Mouse (Mus musculus): ENCODE measurements around the gene Spaca4.

Gene Spaca4

DNA sequence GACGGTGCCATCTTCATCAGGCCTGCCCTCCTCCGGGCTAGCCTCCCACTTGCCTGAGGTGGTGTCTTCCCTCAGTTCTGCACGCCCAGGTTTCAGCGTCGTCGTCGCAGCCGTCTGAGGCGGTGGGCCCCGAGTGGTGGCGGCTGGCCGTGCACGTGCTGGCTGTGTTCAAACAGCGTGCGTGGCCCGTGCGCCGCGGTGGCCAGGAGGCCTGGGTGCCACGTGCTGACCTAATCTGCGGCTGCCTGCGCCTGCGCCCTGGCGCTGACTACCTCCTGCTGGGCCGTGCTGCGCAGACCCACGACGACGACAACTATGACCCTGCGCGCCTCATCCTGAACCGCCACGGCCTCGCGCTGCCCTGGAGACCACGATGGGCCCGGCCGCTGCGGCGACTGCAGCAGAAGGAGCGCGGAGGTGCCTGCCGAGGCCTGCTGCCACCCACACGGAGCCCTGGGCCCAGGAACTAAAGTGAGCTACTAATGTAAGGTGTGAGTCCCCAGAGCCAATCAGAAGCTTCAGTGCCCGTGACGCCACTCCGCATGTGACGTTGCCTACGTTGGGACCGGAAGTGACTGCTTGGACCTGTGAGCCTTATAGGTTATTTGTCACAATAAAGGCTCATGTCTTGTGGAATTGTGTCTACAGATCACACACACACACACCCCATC is 31.6 kb downstream of the Spaca4 start, which contains the start of gene Sec1:
TSS of gene Sec1 (minus strand) at position 482 of the 671 bp plus-strand sequence.
- no peak for DNase-seq

DNA sequence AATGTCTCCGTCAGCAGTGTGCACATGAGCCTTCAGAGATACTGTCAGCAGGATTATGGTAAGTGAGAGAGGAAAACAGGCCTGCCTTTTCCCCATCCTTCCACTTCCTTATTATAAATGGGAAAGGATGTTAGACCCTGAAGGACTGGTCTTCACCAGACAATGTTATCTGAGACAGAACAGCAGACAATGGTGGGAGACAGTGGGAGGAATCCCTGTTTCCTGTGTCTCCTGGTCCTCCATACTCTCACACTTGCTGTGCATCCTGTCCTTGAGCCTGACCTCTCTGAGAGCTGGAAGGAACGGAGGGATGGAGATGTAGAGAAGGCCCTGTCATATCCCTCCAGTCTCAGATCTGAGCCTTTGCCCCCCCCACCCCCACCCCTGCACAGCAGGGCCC is 33.2 kb downstream of the Spaca4 start:
- no peak for DNase-seq

DNA sequence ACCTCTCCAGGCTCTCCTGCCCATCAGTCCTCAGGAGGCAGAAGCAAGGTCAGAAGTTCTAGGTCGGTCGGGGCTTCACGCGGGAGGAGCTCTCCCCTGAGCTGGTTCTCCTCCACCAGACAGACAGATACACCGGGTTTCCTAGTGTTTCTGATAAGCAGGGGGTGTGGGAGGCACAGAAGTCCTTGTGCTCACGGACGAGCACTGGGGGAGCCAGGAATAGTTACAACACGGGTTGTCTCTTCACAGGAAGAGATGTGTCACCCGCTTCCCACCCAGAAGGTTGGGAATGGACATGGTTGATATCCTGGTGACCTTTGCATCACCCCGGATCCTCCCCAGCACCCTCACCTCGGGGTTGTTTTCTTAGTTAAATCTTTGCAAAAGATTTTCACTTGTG is 35.8 kb downstream of the Spaca4 start:
- DNase-seq = no peak

DNA sequence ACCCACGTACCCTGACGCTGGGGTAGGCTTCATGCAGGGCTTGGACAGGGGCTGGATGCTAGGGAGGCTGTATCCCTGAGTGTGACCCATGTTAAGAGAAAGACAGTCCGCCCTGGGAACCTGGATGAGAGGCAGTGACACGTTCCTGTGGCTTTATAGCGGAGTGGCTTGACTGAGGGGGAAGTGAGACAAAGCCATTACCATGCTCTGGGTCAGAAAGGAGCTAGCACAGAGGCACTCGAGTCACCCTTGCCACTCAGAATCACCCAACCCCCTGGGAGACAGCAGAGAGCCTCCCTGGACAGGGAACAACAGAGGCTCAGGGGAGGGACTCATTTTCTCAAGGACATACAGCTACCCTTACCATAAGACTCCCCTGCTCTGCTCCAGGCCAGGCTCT is 36.5 kb downstream of the Spaca4 start:
- DNase-seq = no peak

DNA sequence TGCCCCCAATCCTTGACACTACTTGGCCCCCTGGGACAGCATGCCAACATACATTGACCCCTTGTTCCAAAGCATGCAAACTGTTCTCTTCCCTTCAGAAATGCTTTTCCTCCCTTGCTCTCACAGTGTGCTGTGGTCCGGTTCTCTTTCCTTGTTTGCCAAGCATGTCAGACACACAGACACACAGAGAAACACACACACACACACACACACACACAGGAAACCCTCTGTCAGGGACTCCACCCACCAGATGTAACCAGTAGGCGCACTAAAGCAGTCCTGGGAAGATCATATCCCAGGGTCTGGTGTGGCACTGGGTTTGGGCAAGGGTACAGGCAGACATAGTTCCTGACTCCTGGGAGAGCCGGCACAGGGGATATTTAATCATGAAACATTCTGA is 38.8 kb downstream of the Spaca4 start:
- no peak for DNase-seq

DNA sequence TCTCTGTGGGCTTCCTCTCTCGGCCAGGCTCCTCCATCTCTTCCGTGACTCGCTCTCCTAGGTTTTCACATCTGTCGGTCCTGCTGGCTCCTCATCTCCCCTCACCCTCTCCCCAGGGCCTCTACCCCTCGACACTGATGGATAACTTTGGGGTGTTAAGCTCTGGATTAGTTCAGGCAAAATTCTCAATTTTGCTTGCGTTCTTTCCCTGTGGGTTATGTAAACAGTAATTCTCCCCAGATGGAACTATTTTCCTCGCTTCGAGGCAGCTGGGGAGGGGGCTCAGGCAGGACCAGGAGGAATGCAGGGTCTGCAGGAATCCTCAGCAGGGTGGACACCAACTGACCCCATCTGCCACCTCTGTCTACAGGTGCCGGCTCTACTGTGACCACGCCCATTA is 39.8 kb downstream of the Spaca4 start:
- DNase-seq = no peak

DNA sequence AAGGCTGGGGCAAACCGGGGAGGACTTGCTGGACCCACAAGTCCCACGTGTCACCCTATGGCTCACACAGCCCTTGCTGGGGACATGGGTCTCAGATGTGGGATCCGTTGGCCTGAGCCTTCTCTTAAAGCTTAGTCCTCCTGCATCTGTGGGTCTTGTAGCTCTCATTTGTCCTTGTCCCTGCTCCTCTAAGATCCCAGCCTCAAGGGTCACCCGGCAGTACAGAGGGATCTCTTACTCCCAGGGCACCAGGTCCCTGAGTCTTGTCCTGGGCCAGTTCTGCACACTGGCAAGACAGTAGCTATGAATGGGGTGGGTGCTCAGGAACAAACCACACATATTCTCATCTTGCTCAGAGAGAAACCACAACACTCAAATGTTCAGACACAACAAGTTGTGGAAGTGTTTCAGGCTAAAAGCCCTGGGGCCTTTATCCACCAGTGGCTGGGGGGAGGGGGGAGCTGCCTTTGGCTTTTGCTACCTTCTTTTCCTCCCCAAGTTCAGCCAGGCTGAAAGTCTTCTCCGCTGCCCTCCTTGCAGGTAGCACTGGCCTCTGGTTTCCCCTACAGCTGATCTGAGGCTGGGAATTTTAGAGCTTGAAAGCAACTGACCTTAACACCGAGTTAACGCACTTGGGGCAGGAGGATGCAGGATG is 42.1 kb downstream of the Spaca4 start, which contains the start of gene Ntn5:
TSS of gene Ntn5 (plus strand) at position 627 of the 655 bp plus-strand sequence.
- DNase-seq = no peak

DNA sequence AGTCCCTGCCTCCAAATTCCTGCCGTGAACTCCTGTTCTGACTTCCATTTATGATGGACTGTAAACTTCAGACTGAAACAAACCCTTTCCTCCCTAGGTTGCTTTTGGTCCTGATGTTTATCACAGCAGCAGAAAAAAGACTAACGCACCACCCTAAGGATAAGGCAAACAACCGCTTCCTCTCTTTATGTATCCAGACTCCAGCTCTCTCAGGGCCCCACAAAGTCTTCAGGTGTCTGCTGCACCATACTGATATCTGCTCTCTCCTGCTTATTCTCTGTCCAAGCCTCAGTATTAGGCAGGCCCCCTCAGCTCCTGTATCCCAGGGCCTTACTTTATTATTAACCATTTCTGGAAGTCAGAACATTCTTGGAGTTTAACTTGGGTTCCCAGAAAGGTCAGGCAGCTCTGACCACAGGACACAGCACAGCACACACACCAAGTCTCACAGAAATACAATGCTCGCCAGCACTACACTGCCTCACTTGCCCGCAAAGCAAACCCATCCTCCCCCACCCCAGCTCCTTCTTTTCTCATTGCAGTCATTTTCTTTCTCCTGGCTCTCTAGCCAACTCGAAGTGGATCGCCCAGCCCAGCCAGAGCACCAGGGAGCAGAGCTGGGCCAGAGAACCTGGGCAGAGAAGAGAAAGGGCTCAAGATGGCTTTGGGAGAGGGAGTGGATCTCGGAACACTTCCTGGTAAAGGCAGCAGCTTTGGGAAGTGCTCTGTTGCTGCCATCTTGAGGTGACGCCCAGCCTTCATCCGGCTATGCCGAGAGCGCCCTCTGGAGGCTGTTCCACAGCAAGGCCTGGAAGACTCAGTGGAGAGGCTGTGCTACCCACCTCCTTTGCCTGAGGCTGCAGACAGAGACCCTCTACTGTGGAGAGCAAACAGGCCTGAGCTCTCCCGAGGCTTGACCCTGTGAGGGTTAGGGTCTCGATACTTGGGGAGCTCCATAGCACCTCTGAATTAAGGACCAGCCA is 43.2 kb downstream of the Spaca4 start:
- DNase-seq = peak; percentile 93

DNA sequence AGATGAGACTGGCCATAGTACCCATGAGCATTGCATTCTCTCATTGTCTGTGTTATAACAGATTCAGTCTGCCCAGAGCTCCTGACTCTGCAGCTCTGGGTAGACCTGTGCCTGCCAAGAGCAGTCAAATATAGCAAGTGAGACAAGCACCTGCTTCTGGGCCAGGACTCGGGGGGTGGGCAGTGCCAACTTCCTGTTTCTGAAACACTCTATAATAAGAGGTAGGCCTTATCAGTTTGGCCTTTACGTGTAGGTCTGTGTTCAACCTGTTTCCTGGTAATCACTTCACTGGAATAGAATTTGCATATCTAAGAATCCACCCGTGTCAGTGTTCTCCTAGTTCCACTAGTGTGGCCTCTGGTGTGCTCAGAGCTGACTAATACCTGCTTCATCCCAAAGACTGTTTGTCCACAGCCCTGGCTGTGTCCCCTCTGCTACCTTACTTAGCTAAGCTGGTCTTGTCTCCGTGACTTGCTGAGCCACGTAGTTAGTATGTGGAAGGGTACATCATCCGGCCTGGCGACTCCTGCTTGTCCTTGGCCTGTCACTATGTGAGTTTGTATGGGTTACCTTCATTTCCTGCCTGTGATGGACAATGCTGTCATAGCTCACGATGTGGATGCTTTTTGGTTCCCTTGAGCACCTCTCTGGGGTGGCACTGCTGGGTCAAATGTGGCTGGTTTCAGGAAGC is 44.4 kb downstream of the Spaca4 start:
- DNase-seq = no peak

DNA sequence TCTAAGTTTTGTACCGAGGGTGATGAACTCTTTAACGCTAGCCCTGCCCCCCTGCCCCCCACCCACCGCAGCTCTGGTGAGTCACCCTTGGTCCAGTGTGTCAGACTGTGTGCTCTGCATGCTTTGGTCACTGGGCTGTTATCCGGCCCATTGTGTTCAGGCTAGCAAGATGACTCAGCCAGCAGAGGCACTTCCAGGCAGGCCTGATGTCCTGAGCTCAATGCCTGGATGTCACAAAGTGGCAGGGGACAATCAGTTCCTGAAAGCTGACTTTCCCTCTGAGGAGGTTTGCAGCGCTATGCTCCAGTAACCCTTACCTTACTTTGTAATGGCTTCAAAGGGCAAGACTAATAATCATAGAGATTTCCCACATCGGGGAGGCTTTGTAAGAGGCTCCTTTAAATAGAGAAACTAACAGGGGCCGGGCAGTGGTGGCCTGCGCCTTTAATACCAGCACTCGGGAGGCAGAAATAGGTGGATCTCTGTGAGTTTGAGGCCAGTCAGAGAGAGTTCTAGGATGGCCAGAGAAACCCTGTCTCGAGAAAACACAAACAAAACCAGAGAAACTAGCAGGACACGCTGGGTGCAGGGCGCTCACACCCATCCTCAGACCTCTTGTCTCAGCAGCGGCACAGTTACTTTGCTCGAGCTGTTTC is 45.5 kb downstream of the Spaca4 start:
- no peak for DNase-seq

DNA sequence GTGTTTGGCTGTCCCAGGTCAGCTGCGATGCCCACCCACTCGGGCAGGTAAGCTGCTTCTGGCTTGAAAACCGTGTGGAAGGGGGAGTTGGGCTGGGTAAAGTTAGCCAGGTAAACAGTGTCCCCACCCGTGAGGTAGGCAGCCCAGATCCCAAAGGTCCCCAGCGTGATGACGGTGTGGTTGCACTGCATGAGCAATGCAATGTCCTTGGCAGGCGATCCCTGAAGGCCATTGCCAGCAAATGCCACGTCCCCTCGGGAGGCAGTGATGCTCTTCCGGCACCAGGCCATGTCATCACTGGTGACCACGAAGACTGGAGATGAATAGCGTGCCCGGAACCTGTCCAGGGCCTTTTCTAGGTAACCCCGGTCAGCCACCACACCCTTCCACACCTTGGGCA is 47.1 kb downstream of the Spaca4 start:
- DNase-seq = no peak

DNA sequence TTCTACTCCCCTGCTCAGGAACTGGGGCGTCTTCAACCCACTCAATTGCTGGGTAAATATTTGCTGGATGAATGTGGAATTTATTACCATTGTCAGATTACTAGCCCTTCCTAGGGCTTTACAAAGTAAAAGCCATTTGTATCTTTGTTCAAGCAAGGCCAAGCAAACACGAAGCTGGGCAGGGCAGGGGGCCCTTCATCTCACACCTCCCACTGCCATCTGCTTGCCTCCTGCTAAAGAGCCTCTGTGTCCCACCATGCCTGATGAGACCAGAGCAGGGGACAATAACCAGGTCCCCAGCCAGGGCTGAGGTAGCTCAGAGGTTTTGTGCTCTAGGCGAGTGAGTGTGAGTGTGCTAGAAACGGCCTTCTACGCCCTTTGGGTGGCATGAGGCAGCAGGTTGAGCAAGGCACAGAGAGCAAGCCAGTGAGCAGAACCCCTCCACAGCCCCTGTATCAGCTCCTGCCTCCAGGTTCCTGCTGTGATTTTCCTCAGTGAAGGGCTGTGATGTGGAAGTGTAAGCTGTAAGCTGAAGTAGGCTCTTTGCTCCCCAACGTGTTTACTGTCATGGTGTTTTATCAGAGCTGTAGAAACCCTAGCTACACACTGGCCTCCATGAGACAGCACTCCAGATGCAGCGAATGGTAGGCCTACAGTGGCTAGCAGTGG is 47.9 kb downstream of the Spaca4 start:
- no peak for DNase-seq
